Mouse (Mus musculus): ENCODE results near the gene Ctnnd1.

Ctnnd1 gene

GRCm38 (mm10) chr2:84607842-84608241 is 42.7 kb downstream of the Ctnnd1 start:
- in situ Hi-C loops (cut with MboI) = no loop called here

GRCm38 (mm10) chr2:84600977-84601376 is 49.6 kb downstream of the Ctnnd1 start:
- in situ Hi-C loops (cut with MboI) = no loop called here

GRCm38 (mm10) chr2:84599270-84599888 is 51.2 kb downstream of the Ctnnd1 start:
- in situ Hi-C loops (cut with MboI) = no loop called here

GRCm38 (mm10) chr2:84597123-84597522 is 53.4 kb downstream of the Ctnnd1 start:
- in situ Hi-C loops (cut with MboI) = no loop called here

- in situ Hi-C loops (cut with MboI) = no loop called here
These were observed 57.8 kb downstream of the Ctnnd1 start for GRCm38 (mm10) chr2:84592801-84593200.

- in situ Hi-C loops (cut with MboI) = no loop called here
These were observed 64.9 kb downstream of the Ctnnd1 start for GRCm38 (mm10) chr2:84585700-84586099.

- in situ Hi-C loops (cut with MboI) = no loop called here
These were observed 68.3 kb downstream of the Ctnnd1 start for GRCm38 (mm10) chr2:84582286-84582685.

- in situ Hi-C loops (cut with MboI) = no loop called here
These were observed 69.4 kb downstream of the Ctnnd1 start for GRCm38 (mm10) chr2:84581208-84581607.

GRCm38 (mm10) chr2:84579311-84579710 is 71.3 kb downstream of the Ctnnd1 start:
- in situ Hi-C loops (cut with MboI) = no loop called here

- in situ Hi-C loops (cut with MboI) = no loop called here
These were observed 76.4 kb downstream of the Ctnnd1 start for GRCm38 (mm10) chr2:84574130-84574529.

GRCm38 (mm10) chr2:84556888-84557514 is 93.6 kb downstream of the Ctnnd1 start:
- in situ Hi-C loops (cut with MboI) = no loop called here

GRCm38 (mm10) chr2:84551390-84552100 is 99.0 kb downstream of the Ctnnd1 start:
- in situ Hi-C loops (cut with MboI) = no loop called here
